Mouse (Mus musculus): ENCODE results near the gene Astn1.

Astn1 gene

DNA sequence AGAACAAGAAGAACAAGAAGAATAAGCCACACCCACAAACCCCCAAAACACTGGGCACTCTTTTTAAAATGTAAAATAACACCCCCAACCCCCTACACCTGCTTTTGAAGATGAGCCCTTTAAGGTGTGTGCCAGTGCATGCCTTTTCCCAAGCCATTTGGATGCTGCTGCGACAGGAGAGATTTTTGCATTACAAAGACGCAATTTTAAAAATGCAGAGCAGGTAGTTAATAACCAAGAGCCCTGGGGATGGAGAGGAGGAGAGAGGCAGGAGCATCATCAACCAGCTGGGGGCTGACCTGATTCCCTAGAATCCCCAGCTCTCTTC, at the start of gene Astn1:
TSS of gene Astn1 (plus strand) at position 310 of the 328 bp plus-strand sequence.
- no peak for DNase-seq

DNA sequence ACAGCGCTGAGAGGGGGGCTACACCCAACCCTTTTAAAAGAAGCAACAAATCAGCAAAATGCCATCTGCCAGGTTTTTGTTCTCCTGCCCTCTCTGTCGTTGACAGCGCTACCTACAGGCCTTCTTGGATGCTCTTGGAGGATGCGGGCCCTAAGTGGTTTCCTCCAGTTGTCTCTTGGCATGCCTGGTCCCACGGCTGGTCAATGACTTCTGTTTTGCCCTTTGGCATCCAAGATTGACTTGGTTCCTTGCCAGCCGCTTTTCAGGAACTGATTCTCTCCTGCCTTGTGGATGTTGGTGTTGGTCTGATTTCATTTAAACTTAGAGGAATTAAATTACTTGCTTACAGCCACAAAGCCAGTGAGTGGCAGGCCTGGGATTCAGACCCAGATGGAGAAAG, 38.7 kb upstream of the Astn1 start:
- no peak for DNase-seq

DNA sequence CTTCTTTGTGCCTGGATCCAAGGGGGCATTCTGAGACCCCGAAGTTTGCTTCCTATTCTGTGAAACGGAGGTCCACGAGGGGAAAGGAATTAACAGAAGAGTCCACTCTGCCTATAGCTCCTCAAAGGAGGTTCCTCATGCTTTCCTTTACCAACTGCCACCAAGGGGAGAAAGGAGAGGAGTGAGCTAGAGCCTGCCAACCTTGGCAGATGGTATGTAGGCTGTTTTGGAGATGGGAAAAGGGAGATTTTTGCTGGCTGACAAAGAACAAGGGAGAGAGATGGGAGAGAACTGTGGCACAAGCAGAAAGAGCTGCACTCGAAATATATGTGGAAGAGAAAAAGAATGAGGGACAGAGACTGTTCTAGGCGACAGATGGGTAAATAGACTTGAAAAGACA, 33.9 kb upstream of the Astn1 start:
- no peak for DNase-seq

DNA sequence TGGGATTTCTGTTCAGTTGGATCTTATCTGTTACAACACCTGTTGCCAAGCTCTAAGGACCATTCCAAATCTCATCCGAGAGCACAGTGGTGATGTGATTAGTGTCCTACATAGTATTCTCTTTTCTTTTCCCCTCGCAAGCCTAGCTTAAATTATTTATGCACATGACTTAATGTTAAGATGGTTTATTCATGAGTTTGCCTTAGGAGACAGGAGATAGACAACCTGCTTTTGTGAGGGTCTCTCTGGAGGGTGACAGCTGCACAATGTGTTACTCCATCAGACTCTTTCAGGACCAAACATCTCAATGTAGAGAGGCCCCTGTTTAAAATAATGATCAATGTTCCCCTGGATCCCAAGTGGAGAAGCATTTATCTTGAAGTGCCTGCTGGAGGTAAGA, 33.2 kb upstream of the Astn1 start:
- DNase-seq, result no peak

DNA sequence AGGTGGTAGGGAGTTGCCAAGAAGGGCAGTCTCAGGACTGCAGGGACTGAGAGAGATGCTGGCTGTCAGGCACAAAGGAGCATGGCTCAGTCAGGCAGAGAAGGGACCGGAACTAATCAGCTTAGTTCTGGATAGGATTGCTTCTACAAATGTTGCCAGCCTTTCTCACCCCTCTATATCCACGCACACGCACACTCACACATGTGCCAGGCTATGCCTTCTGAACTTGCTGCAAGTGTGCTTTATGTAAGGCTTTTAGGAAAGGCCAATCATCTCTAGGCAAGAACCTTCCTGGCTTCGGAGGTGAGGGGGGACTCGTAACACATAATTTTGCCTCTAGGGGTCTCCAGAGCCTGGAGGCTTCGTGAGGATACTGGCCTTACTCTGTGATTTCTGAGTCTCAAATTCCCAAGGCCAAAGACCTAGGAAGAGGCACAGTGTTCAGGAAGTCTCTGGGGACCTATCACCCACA, 18.8 kb upstream of the Astn1 start:
- no peak for DNase-seq

DNA sequence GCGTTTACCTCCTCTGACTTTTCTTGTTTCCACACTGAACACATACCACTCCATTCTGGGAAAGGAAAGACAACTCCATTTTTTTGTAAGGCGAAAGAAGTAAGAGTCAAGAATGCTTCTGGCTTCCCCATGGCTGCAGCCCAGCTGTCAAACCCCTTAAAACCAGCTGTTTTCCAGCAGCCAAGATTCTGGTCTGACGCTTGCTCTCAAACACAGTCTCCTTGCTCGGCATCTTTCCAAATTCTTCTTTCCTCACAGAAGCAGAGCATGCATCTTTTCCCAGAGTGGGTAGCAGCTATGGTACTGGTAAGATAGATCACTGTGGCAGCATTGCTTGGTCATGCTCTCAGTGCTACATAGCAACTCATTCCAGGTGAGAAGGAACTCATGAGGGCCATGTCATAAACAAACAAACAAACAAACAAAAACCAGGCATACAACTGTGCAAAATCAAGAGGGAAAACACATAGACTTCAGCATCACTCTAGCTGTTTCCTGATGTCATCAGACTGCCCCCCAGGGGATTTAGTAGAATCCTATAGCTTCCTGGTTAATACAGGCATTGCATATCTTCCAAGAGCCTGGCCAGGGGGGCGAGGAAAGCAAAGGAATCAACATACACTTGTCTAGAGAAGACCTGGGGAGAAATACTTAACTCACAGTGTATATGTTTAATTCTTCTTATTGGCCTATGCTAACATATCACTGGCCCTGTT, 8.3 kb upstream of the Astn1 start:
- no peak for DNase-seq

DNA sequence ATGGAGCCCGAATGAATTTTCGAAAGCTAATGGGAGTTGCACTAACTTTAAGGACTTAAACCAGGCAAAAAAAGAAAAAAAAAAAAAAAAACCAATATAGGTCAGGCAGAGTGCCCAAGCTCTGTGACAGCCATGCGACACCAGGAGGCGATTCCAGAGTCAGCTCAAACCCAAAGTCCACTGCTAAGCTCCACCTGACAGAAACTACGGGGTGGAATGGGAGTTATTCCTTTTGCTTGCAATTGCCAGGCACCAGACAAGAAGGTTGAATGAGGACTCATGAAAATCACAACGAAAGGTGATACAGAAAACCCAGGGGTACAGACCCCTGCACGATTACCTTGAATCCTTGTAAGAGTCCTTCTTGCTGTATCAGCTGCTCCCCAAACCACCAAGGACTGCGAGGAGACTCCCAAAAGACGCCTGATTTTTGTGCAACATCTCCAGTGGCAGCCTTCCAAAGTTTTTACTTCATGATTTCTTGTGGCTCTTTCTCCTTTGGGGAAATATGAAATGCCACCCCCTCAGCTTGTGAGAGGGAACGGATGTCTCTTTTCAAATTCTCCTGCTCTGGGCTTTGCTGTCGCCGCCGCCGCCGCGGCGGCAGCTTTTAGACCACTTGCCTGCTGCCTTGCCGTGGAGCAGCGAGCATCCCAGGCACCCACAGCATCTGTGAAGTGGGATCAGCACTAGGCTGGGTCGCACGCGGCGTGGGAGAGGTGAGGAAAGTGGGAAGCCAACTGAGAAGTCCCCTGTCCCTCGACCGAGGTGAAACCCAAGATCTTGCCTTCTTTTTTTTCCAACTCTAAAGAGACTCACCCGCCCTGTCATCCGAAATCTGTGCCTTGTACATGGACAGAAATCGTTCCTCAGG, 6.7 kb upstream of the Astn1 start:
- peak; percentile 51 for DNase-seq

DNA sequence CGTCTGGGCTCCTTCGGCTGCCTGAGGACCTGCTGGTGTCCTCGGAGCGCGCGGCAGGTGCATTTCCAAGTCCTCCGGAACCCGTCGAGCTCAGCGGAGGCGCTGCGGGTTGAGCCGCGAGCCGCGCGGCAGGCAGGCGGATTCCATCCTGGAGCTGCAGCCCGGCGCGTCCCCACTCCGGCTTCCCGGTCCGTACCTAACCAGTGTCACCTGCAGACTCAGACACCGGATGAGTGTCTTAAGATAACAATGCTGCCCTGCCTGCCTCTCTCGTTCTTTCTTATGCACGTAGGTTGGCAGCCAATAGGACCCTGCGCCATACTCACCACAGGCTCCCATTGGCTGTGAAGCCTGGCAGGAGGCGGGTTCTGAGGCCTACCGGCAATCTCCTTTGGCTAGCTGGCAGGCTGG, 6.0 kb upstream of the Astn1 start, which contains the start of gene Brinp2:
TSS of gene Brinp2 (minus strand) at position 276 of the 411 bp plus-strand sequence.
- DNase-seq, result peak; percentile 87

DNA sequence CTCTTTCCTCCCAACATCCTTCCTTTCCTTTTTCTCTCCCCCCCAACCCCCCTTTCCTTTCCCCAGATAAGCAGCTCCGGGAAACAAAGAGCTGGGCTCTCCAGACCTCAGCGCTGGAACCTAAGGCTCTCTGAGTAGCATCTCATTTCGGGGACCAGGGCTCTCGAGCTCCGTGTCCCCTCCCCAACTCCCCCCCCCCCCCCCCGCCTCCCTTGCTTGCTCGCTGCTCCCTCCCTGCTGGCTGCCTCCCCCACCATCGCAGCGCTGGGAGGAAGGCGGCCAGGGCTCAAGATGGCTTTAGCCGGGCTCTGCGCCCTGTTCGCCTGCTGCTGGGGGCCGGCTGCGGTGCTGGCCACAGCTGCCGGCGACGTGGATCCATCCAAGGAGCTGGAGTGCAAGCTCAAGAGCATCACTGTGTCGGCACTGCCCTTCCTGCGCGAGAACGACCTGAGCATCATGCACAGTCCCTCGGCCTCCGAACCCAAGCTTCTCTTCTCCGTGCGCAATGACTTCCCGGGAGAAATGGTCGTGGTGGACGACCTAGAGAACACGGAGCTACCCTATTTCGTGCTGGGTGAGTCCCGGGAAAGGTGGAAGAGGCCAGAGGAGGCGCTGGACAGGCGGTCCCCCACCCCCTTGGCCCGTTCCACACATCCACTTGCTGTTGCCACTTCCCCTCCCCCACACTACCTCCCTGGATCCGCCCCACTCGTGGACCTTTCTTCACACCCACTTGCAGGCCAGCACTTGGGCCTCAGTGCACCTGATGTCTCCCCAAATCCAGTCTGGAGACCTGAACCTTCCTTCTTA, 424 bp downstream of the Astn1 start:
- DNase-seq, result peak; percentile 44

DNA sequence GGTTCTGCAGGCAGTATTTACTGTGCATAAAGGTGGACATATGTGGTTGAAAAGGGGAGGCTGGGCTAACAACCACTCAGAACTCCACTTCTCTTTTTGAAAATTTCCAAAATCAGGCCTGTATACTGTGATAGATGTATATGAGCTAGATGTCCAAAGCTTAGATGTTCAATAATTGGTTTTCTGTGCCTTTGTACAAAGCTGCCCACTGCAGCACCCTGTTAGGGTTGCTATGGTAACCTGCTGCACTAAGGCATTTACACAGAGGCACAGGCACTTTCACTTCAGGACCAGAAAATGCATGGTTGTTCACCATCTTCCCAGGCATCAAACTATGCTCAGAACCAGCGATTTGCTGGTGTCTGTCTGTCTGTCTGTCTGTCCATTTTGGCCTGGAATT, 2.4 kb downstream of the Astn1 start:
- DNase-seq, result no peak

DNA sequence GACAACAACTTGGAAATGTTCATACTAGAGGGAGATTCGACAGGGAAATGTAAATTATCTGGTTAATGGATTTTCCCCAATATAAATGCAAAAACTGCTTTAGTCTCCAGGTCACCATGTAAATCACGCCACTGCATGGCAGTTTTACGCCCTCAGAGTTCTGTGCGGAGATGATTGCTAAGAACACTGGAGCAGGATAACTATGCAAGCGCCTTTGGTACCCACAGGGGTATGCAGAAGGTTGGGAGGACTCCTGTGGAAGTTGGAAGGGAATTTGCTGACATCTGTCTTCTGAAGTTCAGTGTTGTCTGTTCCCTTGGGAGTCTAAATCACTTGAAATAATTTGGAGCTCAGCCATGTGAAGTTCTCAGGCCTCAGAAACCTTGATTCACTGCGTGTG, 20.2 kb downstream of the Astn1 start:
- no peak for DNase-seq

DNA sequence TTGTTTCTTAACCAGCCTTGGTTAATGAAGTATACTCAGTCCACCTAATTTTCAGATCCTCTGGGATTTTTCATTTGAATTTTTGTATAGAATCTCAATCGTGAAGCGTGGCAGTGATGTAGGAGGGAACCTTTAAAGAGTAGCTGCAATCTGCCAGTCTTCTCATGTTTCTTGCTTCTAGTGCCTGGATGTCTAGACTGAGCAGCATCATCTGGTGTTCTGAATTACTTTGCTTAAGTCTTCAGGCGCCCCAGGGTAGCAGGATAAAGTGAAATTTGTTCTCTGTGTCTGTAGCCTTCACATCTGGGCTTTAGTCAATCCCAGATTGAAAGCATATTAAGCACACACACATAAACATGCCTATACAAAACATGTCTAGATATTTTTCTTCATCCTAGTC, 21.1 kb downstream of the Astn1 start:
- DNase-seq, result no peak

DNA sequence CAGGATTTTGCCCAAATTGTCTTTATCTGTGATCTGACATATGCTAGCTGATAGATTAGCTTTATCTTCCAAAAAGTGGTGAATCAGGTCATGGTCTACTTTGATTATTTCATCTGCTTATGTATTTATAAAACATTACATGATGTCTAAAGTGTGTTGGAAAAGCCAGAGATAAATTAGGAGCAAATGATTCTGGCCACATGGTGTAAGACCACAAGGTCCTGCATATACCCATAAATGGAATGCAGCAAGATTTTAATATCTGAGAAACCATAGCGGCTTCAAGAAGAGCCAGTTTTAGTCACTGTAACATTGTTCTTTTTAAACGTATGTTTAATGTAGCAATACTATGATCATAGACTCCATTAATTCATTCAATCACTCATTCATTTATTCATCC, 23.2 kb downstream of the Astn1 start:
- no peak for DNase-seq

DNA sequence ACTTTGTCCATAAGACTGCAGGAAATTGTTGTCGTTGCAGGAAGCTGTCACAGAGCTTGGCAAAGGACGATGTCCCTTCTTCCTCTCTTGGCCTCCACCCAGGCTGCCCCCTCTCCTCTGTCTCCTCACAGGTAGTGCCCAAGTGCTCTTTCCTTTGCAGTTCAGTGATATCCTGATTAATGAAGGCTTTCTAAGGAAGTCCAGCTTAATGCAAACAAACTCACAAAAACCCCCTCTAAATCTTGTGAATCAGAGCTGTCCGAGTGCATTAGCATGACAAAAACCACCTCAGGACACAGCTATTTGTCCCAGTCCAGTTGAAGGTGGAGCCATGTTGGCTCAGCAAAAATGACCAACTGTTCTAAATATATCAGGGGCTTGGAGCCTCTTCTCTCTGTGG, 24.7 kb downstream of the Astn1 start:
- DNase-seq, result no peak

DNA sequence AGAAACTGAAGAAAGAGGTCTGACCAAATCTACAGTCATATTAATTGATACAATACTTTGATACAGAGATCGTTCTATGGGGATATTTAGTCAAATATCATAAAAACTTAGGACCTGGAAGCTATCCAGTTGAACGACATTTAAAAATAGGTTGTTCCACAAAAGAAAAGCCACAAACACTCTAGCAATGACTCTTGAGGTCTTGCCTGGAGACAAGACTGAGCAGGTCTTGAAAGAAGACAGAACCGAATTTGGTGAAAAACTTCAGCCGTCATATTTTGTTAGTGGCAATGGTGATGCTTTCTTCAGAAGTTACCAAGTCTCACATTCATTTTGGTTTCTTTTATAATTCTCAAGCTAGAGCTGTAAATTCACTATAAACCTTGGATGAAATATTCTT, 26.9 kb downstream of the Astn1 start:
- DNase-seq, result no peak

DNA sequence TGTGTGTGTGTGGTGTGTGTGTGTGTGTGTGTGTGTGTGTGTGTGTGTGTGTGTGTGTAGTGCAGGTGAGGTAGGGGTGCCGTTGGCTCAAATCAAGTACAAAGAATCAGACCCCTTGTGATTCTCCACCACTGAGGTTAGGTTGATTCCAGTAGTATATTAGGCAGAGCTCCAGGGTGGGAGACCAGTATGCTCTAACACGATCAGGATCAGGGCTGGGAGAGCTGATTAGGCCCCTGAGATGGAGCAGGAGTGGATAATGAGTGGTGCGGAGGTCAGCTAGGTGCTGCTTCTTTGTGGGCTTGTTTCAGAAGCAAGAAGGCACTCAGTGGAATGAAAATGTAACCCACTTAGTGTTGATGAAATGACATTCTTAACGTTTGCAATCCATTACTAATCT, 28.6 kb downstream of the Astn1 start:
- no peak for DNase-seq

DNA sequence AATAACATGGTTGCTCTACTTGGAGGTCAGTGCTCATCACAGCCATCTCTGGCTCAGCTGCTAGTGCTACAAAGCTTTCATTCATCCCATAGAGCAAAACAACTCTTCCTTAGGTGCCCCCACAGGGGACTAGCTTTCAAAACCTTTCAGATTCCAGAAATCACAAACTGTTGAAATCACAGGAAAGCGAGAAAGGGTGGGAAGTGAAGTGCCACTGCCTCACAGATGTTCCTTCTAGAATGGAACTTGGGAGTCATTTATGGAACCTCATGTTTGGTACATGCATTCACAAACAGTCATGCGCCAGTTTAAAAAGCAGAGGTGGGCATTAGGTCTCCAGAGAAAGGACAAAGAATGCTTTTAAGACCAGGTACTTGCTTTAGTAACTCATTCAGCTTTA, 35.0 kb downstream of the Astn1 start:
- no peak for DNase-seq

DNA sequence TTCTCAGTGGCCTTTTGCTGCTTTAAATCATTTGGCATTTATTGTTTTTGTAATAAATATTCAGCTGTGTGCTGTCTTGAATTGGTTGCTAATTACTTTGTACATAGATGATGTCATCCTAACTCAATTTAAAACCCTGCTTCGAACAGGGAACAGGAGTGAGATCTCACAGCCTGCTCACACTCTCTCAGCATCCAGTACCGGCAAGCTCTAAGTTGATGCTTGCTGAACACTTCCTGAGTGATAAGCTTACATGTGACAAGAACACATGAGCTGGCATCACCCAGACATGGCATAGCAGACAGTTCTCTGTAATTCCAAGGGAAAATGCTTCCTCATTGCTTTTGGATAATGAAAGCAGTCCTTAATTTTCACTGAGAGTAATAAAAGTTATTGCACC, 38.8 kb downstream of the Astn1 start:
- DNase-seq, result no peak

DNA sequence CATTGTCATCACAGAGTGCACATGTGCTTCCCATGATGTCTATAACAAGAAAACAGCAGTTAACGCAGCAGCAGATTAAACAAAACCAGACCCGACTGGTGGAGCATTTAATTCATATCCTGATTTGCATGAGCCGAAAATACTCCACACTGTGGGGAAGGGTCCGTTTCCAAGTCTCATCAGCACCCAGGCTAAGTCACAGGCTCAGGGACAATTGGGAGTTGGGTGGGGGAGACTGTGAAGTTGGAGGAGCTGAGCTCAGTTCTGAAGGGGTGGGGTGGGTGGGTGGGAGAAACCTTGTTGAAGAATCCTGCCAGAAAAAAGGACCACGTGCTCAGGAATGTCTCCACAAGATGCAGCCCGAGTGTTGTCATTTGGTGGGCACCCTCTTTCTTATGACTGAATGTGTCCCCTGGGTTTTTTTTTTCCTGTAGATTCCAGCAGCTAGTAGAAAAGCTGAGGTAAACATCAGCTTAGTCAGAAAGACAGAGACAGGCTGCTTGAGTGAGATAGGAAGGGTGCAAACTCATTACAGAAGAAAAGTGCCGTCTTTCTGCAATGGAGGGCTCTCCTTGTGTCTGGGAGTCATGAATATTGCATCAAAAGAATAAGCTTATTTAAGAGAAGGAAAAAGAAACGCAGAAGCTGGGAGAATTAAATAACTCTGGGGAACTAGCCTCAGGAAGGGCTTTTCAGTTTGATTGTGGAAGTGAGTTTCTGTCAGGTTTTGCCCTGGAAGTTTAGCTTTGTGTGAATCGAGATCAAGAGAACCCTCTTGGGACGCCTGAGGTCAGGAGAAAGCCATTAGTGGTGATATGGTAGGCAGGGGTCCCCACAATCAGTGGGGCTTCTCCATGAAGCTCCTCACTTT, 44.1 kb downstream of the Astn1 start:
- no peak for DNase-seq

DNA sequence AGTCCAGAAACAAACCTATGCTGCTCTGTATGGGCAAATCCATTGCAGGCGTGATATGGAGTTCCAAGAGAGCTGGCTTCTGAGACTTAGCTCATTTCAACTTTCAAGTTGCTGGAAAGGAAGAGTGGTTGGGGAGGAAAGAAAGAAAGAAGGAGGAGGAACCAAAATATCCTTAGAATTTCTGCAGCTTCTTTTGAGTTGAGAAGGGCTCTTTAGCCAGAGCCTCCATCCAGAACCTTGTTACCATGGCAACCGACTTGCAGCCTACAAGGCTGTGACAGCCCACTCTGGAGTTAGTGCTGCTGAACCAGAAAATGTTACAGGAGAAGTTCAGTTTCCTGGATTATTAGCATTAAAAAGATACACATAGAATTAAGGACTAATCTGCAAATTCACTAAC, 46.1 kb downstream of the Astn1 start:
- DNase-seq, result no peak

DNA sequence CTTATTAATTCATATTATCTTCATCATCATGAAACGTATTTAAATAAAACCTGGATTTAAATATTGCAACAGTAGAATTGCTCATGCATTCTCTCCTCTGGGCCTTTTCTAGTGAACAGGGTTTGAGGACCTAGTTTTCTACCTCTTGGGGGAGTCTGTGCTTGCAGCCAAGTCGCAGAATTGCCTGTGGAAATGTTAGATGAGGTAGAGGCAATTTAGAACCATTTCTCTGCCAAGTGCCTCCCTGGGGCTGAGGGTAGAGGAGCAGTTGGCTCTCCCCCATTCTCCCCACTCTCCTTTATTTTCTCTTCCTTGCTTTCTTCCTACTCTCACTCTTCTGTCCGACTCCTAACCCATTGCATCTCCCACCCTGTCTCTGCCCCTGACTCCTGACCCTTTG, 49.1 kb downstream of the Astn1 start:
- no peak for DNase-seq

DNA sequence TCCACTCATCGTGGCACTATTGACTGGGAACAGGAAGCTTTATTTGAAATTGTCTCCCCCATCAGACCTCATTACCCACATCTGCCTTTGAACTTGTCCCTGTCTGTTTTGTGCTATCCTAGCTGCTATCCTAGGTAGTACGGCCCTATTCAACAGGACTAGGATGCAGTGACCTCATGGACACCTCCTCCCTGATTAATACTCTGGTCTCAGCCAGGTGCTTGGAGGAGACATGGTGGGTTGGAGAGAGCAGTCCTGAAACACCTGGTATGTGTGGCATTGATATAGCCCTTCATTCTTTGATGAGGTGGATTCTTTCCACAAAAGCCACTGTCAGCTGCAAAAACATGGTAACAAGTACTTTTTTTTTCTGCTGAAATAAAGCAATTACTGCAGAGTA, 52.1 kb downstream of the Astn1 start:
- no peak for DNase-seq

DNA sequence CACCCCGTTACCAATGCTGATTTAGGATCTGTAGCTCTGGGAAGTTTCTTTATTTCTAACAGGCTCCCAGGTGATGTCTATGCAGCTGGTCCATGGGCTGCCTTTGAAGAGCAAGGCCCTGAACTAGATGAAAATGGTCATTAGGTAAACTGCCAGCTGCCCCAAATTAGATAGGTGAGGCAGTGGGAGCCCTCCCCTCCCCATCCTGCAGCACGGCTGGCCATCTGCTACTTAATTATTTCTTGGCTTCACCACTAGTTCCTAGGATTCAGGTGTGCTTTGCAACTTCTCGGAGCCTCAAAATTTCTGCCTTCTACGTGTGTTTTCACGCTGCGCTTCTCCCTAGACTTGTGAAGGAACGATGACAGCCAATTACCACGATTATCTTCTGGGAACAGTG, 59.4 kb downstream of the Astn1 start:
- DNase-seq, result no peak

All from right cerebral cortex, postnatal 14 days (tissue).